ENCODE assay signal across 15 mouse cellular contexts in genomic region chr6:5734862-5735261, GRCm38 (mm10).
"Had no signal": no experiment of that assay in that cellular context is flagged by ENCODE, and none has a peak within 500 bp of the region (broad histone marks: within the 10 kb centered on the region; RNA-seq: fewer than 3 reads in every experiment).

No protein-coding gene starts in this region.

- H3K36me3 ChIP-seq: neural tube, embryonic 15.5 days; stomach, embryonic 15.5 days had no signal

- H3K4me3 ChIP-seq: neural tube, embryonic 15.5 days; stomach, embryonic 15.5 days had no signal

- H3K4me1 ChIP-seq: neural tube, embryonic 15.5 days; stomach, embryonic 15.5 days had no signal

- H3K9ac ChIP-seq: neural tube, embryonic 15.5 days; stomach, embryonic 15.5 days had no signal

- DNase-seq: retina, postnatal 1 day; right cerebral cortex, adult 18-20 months; right cerebral cortex, postnatal 14 days; right cerebral cortex, postnatal 25 days; right cerebral cortex, postnatal 4 days; spleen, adult 18-20 months; thymus, adult 18-20 months; thymus, adult 2 months; thymus, postnatal 14 days; thymus, postnatal 25 days; thymus, postnatal 36 days; thymus, postnatal 4 days had no signal

- H3K27me3 ChIP-seq: neural tube, embryonic 15.5 days; stomach, embryonic 15.5 days had no signal

- H3K27ac ChIP-seq: neural tube, embryonic 15.5 days; stomach, embryonic 15.5 days; stomach, postnatal 0 days had no signal

- H3K4me2 ChIP-seq: neural tube, embryonic 15.5 days; stomach, embryonic 15.5 days had no signal

- H3K9me3 ChIP-seq: neural tube, embryonic 15.5 days; stomach, embryonic 15.5 days had no signal
